Mouse (Mus musculus): ENCODE results near the gene Sppl2b. TPM values are rescaled to one million over a fixed set of nuclear protein-coding genes. Genes with fewer than 3 reads are reported as not detected.
A peak's percentile ranks its signal among the peaks of the same experiment; 100 is the strongest.

Gene Sppl2b
- polyA plus RNA-seq, 1 experiment from 2014 or later, result 23.7 TPM

DNA sequence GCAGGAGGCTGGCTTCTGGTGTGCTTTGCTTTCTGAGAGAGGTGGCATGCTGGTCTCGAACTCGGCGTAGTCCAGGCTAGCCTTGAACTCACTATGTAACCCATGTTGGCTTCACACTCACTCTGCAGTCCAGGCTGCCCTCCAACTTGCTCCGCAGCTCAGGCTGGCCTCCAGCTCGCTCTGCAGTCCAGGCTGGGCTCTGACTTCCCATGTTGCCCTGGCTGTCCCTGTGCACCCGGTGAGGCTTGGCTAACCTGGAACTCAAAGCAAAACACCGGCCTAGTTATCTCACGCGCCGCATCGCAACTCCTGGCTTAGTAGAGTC, 636 bp downstream of the Sppl2b start:
- H3K27me3 ChIP-seq (ENCODE audit: control insufficient read depth, insufficient read depth, low read length), result no peaks in the 10 kb centered on the region
- WGBS, result 10% methylated on average over 11 of the region's 11 CpGs
- peak overlapping the region; percentile 92 to 99 for H3K4me3 ChIP-seq (ENCODE audit: control insufficient read depth in 1 of 2, insufficient read depth in 1 of 2, low read depth in 1 of 2, low read length in 2 of 2)
- H3K9ac ChIP-seq (ENCODE audit: low read length), result peak overlapping the region; percentile 91
- ATAC-seq (ENCODE audit: insufficient number of reproducible peaks, insufficient read depth, low FRiP score, low read depth), result no peak
- H3K27ac ChIP-seq (replicated peaks in 1 of 2; ENCODE audit: control insufficient read depth in 1 of 2, insufficient read depth in 1 of 2, low read depth in 2 of 2, low read length in 2 of 2), result no peak overlapping the region
- H3K36me3 ChIP-seq (ENCODE audit: control insufficient read depth, insufficient read depth, low read length), result peaks cover 30% of the 10 kb centered on the region
- peak overlapping the region; percentile 100 for H3K4me2 ChIP-seq (ENCODE audit: low read length)
- H3K4me1 ChIP-seq (ENCODE audit: control insufficient read depth in 2 of 2, insufficient read depth in 2 of 2, low read length in 2 of 2), result peaks cover 10 to 23% of the 10 kb centered on the region in 2 experiments
- H3K9me3 ChIP-seq (ENCODE audit: control insufficient read depth, low read length), result no peaks in the 10 kb centered on the region

DNA sequence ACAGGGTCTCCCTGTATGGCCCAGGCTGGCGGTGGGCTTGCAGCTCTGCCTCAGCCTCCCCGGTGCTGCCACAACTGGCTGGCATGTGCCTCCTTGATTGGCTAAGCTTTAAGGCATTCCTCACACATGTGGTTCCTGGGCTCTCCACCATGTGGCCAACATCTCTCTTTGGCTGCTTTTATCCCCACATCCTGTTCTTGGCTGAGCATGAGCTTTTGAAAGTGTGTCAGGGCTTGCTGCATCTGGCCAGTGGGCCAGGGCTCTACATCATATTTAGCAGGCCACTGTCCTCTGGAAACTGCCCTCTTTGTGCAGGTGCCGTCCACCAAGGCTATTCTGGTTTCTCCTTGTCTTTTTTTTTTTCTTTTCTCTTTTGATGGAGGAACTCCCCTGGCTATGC, 1.2 kb downstream of the Sppl2b start:
- WGBS, result 72% methylated on average over 3 of the region's 3 CpGs
- no peaks in the 10 kb centered on the region for H3K9me3 ChIP-seq (ENCODE audit: control insufficient read depth, low read length)

DNA sequence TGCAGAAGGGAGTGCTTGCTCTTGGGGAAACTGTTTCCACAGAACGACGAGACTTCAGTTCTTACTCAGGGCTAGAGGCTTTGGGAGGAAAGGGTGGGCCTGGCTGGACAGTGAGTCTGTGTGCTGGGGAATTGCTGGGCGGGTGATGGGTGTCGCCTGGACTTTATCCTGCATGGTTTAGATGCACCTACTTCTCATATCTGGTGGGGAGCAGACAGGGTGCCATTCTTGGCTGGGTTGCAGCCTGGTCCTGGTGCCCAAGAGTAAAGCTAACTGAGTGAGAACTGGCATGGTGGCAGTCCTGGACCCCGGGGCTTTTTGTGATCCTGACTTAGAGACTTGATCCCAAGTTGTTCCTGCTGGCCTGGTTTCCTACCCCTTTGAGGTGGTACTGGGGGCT, 1.8 kb downstream of the Sppl2b start:
- Histone ChIP-seq H3K9ac (ENCODE audit: low read length) (0 out of 2 replicates have a peak overlapping the region, but pooled peaks have one; percentile 11), H3K27me3 (ENCODE audit: control insufficient read depth, insufficient read depth, low read length) (no peaks in the 10 kb centered on the region), H3K9me3 (ENCODE audit: control insufficient read depth, low read length) (no peaks in the 10 kb centered on the region), H3K36me3 (ENCODE audit: control insufficient read depth, insufficient read depth, low read length) (peaks cover 28% of the 10 kb centered on the region), H3K4me1 (ENCODE audit: control insufficient read depth in 2 of 2, insufficient read depth in 2 of 2, low read length in 2 of 2) (peaks cover 10 to 23% of the 10 kb centered on the region in 2 experiments), H3K4me2 (ENCODE audit: low read length) (peak overlapping the region; percentile 100; the same call in 1 of the 2 replicates), H3K27ac (replicated peaks in 1 of 2; ENCODE audit: control insufficient read depth in 1 of 2, insufficient read depth in 1 of 2, low read depth in 2 of 2, low read length in 2 of 2) (no peak overlapping the region), H3K4me3 (ENCODE audit: control insufficient read depth in 1 of 2, insufficient read depth in 1 of 2, low read depth in 1 of 2, low read length in 2 of 2) (no peak overlapping the region)
- no peak for ATAC-seq (ENCODE audit: insufficient number of reproducible peaks, insufficient read depth, low FRiP score, low read depth)
- WGBS, result 76% methylated on average over 5 of the region's 5 CpGs

More for the DNA sequence above, 1.2 kb downstream of the Sppl2b start:
- Histone ChIP-seq H3K4me2 (ENCODE audit: low read length) (peak overlapping the region; percentile 100), H3K36me3 (ENCODE audit: control insufficient read depth, insufficient read depth, low read length) (peaks cover 28% of the 10 kb centered on the region), H3K9ac (ENCODE audit: low read length) (peak overlapping the region; percentile 91), H3K27ac (replicated peaks in 1 of 2; ENCODE audit: control insufficient read depth in 1 of 2, insufficient read depth in 1 of 2, low read depth in 2 of 2, low read length in 2 of 2) (no peak overlapping the region), H3K4me1 (ENCODE audit: control insufficient read depth in 2 of 2, insufficient read depth in 2 of 2, low read length in 2 of 2) (peaks cover 10 to 23% of the 10 kb centered on the region in 2 experiments), H3K27me3 (ENCODE audit: control insufficient read depth, insufficient read depth, low read length) (no peaks in the 10 kb centered on the region), H3K4me3 (ENCODE audit: control insufficient read depth in 1 of 2, insufficient read depth in 1 of 2, low read depth in 1 of 2, low read length in 2 of 2) (peak overlapping the region in 1 of 2 experiments; percentile 92; a peak in 1 of 4 replicates)
- no peak for ATAC-seq (ENCODE audit: insufficient number of reproducible peaks, insufficient read depth, low FRiP score, low read depth)

DNA sequence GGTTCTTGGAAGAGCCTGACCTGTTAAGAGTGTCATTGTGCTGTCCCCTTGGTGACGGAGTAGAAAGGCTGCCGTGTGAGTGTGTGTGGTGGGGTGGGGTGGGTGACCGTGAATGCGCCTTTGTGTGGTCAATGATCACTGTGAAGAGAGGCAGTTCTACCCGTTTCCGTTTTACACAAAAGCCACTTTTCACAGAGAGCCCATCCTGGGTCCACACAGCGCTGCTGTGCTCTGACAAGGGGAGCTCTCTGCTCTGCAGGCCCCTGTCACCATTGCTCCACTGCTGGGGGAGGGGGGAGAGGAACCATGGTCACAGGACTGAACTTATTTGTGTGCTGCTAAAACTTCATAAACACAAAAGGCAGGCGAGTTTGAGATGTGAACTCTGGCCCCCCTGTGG, 2.3 kb downstream of the Sppl2b start:
- no peak overlapping the region for H3K27ac ChIP-seq (replicated peaks in 1 of 2; ENCODE audit: control insufficient read depth in 1 of 2, insufficient read depth in 1 of 2, low read depth in 2 of 2, low read length in 2 of 2)
- H3K36me3 ChIP-seq (ENCODE audit: control insufficient read depth, insufficient read depth, low read length), result peaks cover 28% of the 10 kb centered on the region
- no peak overlapping the region for H3K4me3 ChIP-seq (ENCODE audit: control insufficient read depth in 1 of 2, insufficient read depth in 1 of 2, low read depth in 1 of 2, low read length in 2 of 2)
- no peaks in the 10 kb centered on the region for H3K27me3 ChIP-seq (ENCODE audit: control insufficient read depth, insufficient read depth, low read length)
- H3K4me2 ChIP-seq (ENCODE audit: low read length), result no peak overlapping the region; the same call in 1 of the 2 replicates
- no peaks in the 10 kb centered on the region for H3K9me3 ChIP-seq (ENCODE audit: control insufficient read depth, low read length)
- peaks cover 10 to 23% of the 10 kb centered on the region in 2 experiments for H3K4me1 ChIP-seq (ENCODE audit: control insufficient read depth in 2 of 2, insufficient read depth in 2 of 2, low read length in 2 of 2)
- ATAC-seq (ENCODE audit: insufficient number of reproducible peaks, insufficient read depth, low FRiP score, low read depth), result no peak
- no peak overlapping the region for H3K9ac ChIP-seq (ENCODE audit: low read length)
- WGBS, result 76% methylated on average over 8 of the region's 8 CpGs

GRCm38 (mm10) chr10:80857848-80858247, 2.8 kb downstream of the Sppl2b start:
- H3K4me1 ChIP-seq (ENCODE audit: control insufficient read depth in 2 of 2, insufficient read depth in 2 of 2, low read length in 2 of 2), result peaks cover 10 to 23% of the 10 kb centered on the region in 2 experiments
- H3K4me2 ChIP-seq (ENCODE audit: low read length), result peak overlapping the region; percentile 16
- ATAC-seq (ENCODE audit: insufficient number of reproducible peaks, insufficient read depth, low FRiP score, low read depth), result no peak
- no peak overlapping the region for H3K27ac ChIP-seq (replicated peaks in 1 of 2; ENCODE audit: control insufficient read depth in 1 of 2, insufficient read depth in 1 of 2, low read depth in 2 of 2, low read length in 2 of 2)
- no peak overlapping the region for H3K4me3 ChIP-seq (ENCODE audit: control insufficient read depth in 1 of 2, insufficient read depth in 1 of 2, low read depth in 1 of 2, low read length in 2 of 2)
- H3K27me3 ChIP-seq (ENCODE audit: control insufficient read depth, insufficient read depth, low read length), result no peaks in the 10 kb centered on the region
- WGBS, result 70% methylated on average over 3 of the region's 3 CpGs
- peaks cover 28% of the 10 kb centered on the region for H3K36me3 ChIP-seq (ENCODE audit: control insufficient read depth, insufficient read depth, low read length)
- no peak overlapping the region; the same call in 1 of the 2 replicates for H3K9ac ChIP-seq (ENCODE audit: low read length)
- no peaks in the 10 kb centered on the region for H3K9me3 ChIP-seq (ENCODE audit: control insufficient read depth, low read length)

DNA sequence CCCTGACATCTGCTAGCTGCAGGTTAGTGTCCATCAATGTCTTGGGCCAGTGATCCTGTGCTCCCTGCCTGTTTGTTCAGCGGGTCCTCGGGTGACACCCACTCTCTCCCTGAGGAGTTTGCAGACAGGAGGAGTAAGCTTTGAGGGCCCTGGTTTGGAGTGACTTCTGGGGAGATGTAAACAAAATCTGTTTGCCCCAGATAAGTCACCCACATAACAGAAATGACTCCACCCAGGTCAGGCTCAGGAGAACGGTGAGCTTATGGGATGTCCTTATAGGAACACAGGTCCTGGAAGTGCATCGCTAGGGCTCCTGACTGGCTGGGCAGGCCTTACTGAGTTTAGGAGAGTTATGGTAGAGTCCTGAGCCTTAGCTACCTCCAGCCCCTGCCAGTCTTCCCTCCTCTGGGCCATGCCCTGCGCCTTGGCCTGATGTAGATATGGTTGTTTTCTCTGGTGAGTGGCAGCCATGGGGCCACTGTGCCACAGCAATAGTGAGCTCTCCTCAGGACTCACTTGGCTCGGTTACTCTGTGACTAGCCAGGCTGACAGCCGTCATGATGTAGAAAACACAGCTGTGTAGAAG, 3.4 kb downstream of the Sppl2b start:
- Histone ChIP-seq H3K4me2 (ENCODE audit: low read length) (no peak overlapping the region), H3K9ac (ENCODE audit: low read length) (no peak overlapping the region; the same call in 1 of the 2 replicates)
- WGBS, result 77% methylated on average over 7 of the region's 7 CpGs

DNA sequence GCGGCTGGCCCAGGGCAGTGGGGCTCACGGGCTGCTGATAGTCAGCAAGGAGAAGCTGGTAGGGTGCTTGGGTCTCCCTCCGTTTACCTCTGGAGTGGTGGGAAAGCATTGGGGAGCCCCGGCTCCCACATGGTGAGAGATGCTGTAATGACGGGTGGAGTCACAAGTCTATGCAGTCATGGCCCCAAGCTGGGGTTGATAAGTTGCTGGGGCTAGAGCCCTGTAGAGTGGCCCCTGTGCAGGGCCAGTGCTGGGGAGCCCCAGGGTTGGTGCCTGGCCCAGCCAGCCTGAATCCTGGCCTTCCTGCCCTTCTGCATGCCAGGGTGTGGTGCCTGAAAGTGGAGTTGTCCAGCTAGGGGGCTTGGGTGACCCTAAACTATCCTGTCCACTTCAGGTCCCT, 7.2 kb downstream of the Sppl2b start:
- H3K4me3 ChIP-seq (ENCODE audit: control insufficient read depth in 1 of 2, insufficient read depth in 1 of 2, low read depth in 1 of 2, low read length in 2 of 2), result no peak overlapping the region
- H3K27me3 ChIP-seq (ENCODE audit: control insufficient read depth, insufficient read depth, low read length), result no peaks in the 10 kb centered on the region
- H3K4me2 ChIP-seq (ENCODE audit: low read length), result no peak overlapping the region
- H3K9me3 ChIP-seq (ENCODE audit: control insufficient read depth, low read length), result no peaks in the 10 kb centered on the region
- WGBS, result 86% methylated on average over 5 of the region's 5 CpGs
- ATAC-seq (ENCODE audit: insufficient number of reproducible peaks, insufficient read depth, low FRiP score, low read depth), result no peak
- H3K36me3 ChIP-seq (ENCODE audit: control insufficient read depth, insufficient read depth, low read length), result peaks cover 59% of the 10 kb centered on the region
- no peak overlapping the region for H3K27ac ChIP-seq (replicated peaks in 1 of 2; ENCODE audit: control insufficient read depth in 1 of 2, insufficient read depth in 1 of 2, low read depth in 2 of 2, low read length in 2 of 2)
- no peaks in the 10 kb centered on the region for H3K4me1 ChIP-seq (ENCODE audit: control insufficient read depth in 2 of 2, insufficient read depth in 2 of 2, low read length in 2 of 2)
- no peak overlapping the region for H3K9ac ChIP-seq (ENCODE audit: low read length)

More for the DNA sequence above, 3.4 kb downstream of the Sppl2b start:
- Histone ChIP-seq H3K4me3 (ENCODE audit: control insufficient read depth in 1 of 2, insufficient read depth in 1 of 2, low read depth in 1 of 2, low read length in 2 of 2) (no peak overlapping the region), H3K4me1 (ENCODE audit: control insufficient read depth in 2 of 2, insufficient read depth in 2 of 2, low read length in 2 of 2) (peaks cover 10 to 23% of the 10 kb centered on the region in 2 experiments), H3K27ac (replicated peaks in 1 of 2; ENCODE audit: control insufficient read depth in 1 of 2, insufficient read depth in 1 of 2, low read depth in 2 of 2, low read length in 2 of 2) (no peak overlapping the region), H3K27me3 (ENCODE audit: control insufficient read depth, insufficient read depth, low read length) (no peaks in the 10 kb centered on the region), H3K9me3 (ENCODE audit: control insufficient read depth, low read length) (no peaks in the 10 kb centered on the region), H3K36me3 (ENCODE audit: control insufficient read depth, insufficient read depth, low read length) (peaks cover 28% of the 10 kb centered on the region)
- ATAC-seq (ENCODE audit: insufficient number of reproducible peaks, insufficient read depth, low FRiP score, low read depth), result no peak

- Histone ChIP-seq H3K4me1 (ENCODE audit: control insufficient read depth in 2 of 2, insufficient read depth in 2 of 2, low read length in 2 of 2) (no peaks in the 10 kb centered on the region), H3K4me2 (ENCODE audit: low read length) (no peak overlapping the region), H3K9ac (ENCODE audit: low read length) (no peak overlapping the region), H3K27ac (replicated peaks in 1 of 2; ENCODE audit: control insufficient read depth in 1 of 2, insufficient read depth in 1 of 2, low read depth in 2 of 2, low read length in 2 of 2) (no peak overlapping the region), H3K36me3 (ENCODE audit: control insufficient read depth, insufficient read depth, low read length) (peaks cover 66% of the 10 kb centered on the region), H3K27me3 (ENCODE audit: control insufficient read depth, insufficient read depth, low read length) (no peaks in the 10 kb centered on the region), H3K4me3 (ENCODE audit: control insufficient read depth in 1 of 2, insufficient read depth in 1 of 2, low read depth in 1 of 2, low read length in 2 of 2) (no peak overlapping the region), H3K9me3 (ENCODE audit: control insufficient read depth, low read length) (no peaks in the 10 kb centered on the region)
- 90% methylated on average over 15 of the region's 16 CpGs for WGBS
- ATAC-seq (ENCODE audit: insufficient number of reproducible peaks, insufficient read depth, low FRiP score, low read depth), result no peak
Observed at GRCm38 (mm10) chr10:80864446-80864845, 9.4 kb downstream of the Sppl2b start.
